Mouse (Mus musculus) cerebellum, adult 2 months (tissue): ENCODE results near the gene Plxna4.

Experiments
- CTCF ChIP-seq: fragments of 200-500 bp; IDR thresholded peaks from 2 replicates; pipeline ENCODE4 v1.5.1; 2011; ENCODE audit warnings: low read depth, mild to moderate bottlenecking, control low read depth, low read length, moderate library complexity, borderline replicate concordance; ENCODE audit not compliant: insufficient read depth
- POLR2A ChIP-seq: fragments of 200-500 bp; IDR thresholded peaks from 2 replicates; pipeline ENCODE4 v1.6.1; 2011; ENCODE audit warnings: low read length, control low read depth, borderline replicate concordance; ENCODE audit not compliant: insufficient read depth

- TF ChIP-seq CTCF, result no peak
- TF ChIP-seq POLR2A, result no peak
Measured at GRCm38 (mm10) chr6:32512010-32512409, 76.0 kb downstream of the Plxna4 start.
